Mouse (Mus musculus) layer of hippocampus, postnatal 10 days (tissue): ENCODE data around the gene Per1. TPM values are rescaled to one million over a fixed set of nuclear protein-coding genes. Genes with fewer than 3 reads are reported as not detected.

Experiments
- DNase-seq, 2 experiments: peaks; one replicate each; pipeline ENCODE4 v3.0.0; 2021; ENCODE audit warnings: low spot score in 2 of 2
- total RNA-seq, 2 experiments: library from RNA; stranded (reverse); gene quantifications; 2 replicates each; pipeline ENCODE4 v1.2.3; 2021

The Per1 gene
- total RNA-seq, 2 experiments from 2014 or later, result 54.4 to 67.2 TPM

DNA sequence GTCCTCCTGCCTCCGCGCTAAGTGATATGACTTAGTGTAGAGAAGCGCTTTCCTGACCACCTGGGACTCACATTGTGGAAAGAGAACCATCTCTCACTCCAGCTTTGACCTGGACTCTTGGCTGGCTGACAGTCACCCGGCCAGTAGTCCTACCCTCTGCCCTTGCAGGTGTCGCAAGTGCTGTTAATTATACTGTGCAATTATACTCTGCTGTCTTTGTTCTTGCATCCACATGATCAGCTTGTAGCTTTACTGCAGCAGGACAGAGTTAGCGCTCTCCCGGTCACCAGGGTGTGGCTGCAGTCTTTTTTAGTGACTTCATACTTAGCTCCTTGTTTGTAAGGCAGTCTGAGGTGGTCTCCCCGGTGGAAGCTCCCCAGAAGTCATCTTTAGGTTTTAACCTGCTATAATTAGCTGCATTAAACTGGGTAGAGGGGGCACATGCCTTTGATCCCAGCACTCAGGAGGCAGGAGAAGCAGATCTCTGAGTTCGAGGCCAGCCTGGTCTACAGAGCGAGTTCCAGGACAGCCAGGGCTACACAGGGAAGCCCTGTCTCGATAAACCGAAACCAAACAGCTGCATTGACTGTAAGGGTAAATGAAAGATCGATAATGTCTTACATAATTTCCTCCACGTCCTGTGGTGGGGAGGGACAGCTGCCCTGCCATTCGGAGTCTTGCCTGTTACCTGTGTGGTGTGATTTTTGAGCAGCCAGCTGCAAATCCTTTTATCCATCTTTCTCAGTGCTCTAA lies 14.7 kb upstream of the Per1 start:
- DNase-seq, result no peak

DNA sequence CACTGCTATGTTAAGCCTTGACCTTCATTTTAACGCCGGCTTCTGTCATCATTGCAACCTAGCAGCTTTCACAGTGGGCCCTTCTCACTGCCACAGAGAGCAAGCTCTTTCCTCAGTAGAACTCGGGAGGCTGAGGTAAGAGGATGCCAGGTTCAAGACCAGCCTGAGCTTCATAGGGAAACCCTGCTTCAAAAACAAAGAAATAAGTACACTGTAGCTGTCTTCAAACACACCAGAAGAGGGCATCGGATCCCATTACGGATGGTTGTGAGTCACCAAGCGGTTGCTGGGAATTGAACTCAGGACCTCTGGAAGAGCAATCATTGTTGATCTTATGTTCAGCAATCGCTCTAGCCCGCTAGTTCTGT lies 14.2 kb upstream of the Per1 start:
- DNase-seq, result no peak

DNA sequence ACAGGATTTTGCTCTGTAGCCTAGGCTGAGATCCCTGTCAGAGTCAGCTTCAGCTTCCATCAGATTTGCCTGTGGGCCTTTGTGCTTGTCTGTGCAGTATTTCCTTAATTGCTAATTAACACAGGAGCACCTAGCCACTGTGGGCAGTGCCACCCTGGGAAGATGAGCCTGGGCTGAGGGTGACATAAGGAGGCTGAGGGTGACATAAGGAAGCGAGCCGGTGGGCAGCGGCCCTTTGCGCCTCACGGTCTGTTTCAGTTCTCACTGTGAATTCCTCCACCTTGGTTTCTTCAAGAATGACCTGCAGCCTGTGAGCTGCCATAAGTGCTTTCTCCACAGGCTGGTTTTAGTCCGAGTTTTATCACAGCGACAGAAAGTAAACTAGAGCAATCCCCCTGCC lies 13.4 kb upstream of the Per1 start:
- no peak for DNase-seq

DNA sequence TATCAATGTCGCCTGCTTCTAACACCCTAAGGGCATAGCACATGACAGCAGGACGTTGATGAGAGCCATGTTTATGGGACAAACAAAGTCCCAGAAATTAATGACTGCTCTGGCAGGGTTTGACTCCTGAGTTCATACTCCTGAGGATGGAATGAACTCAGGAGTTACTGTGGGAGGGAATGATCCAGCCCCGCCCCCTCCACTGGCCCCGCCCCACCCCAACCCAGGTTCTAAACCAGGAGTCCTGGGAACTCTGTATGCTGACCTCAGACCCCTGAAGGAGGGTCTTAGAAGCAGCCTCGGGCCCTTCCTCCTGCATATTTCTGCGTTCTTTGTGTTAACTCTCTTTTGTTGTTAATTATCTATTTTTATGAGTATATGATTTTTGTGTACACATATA lies 9.4 kb upstream of the Per1 start:
- DNase-seq, result no peak

DNA sequence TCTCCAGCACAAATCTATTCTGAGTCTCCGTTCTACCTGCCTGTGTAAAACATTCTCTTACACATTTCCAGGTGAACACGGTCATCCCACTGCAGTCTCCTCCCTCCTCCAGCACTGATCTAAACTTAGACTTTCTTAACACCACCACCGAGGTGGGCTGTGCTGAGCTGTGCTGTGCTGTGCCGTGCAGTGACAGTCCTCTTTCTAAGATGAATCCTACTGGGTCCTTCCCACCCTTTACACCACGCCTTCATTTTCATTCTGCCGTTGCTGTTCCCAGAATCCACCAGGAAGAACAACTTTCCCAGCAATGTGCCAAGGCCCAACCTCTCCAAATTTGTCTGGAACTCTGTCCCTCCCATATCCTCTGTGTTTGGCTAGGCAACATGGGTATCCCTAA lies 8.6 kb upstream of the Per1 start:
- peak in 1 of 2 experiments; percentile 6 for DNase-seq

DNA sequence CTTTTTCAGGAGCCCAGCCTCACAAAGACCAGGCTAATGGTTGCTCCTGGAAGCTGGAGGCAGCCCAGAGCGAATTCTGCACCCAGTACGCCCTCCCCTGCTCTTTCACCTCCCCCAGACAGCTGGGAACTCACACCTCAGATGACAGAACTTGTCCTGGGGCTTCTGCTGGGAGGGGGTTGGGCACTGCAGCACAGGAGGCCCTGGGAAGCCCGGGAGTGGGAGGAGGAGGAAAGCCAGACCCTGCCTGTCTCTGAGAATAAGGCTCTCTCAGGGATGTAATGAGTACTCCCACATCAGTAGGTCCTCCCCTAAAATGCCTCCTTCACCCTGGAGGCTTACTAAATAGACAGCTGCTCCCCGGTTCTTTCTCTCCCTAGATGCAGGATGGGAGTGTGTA lies 7.9 kb upstream of the Per1 start:
- peak in 1 of 2 experiments; percentile 14 for DNase-seq

DNA sequence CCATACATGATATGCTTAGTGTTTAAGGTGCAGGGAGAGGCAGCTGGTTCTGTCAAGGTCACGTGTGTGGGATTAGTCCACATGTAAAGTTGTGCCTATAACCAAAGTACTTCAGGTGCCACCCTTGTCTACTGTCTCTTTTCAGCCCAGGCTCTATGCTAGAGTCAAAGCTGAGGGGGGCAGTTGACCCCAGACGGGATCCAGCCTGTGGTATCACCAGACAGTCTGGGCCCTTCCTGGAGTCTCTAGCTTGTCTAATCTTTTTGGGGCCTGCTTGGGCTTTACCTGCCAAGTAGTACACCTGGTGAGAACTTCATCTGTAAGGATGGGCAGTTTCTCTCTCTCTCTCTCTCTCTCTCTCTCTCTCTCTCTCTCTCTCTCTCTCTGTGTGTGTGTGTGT lies 7.4 kb upstream of the Per1 start:
- DNase-seq, result peak in 1 of 2 experiments; percentile 10

DNA sequence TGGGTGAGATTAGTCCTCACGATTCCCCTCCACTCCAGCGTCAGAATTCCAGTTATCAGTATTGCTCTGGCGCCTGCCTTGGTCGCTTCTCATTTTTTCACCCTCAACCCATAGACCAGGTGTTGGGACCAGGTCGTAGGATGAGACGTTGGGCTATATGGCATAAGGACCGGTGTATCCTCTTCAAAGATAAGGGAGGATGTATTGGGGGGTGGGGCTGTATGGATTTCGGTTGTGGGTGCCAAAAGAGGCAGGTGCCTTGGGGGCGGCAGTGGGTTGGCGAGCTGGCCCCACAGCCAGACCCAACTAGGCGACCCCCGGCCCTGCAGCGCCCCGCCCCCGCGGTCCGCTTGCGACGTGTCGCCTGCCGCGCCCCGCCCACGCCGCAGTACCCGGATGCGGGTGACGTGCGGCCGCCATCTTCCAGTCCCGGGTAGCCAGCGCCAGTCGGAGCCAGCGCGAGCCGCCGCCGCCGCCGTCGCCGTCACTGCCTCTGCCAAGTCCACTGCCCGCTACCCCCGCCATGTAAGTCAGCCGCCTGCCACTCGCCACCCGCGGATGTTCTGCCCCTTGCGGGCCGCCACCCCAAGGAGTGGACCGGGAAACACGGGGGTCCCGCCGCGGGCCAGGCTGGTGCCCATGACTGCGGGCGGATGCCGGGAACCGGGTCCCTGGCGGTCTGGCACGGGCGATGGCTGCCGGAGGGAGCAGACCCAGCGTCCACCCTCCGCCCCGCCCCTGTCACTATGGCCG lies 6.7 kb upstream of the Per1 start, which contains the start of gene Vamp2:
Gene Vamp2, plus strand, starts transcription at position 388 of the 753 bp plus-strand sequence.
- peak; percentile 94 to 96 for DNase-seq

DNA sequence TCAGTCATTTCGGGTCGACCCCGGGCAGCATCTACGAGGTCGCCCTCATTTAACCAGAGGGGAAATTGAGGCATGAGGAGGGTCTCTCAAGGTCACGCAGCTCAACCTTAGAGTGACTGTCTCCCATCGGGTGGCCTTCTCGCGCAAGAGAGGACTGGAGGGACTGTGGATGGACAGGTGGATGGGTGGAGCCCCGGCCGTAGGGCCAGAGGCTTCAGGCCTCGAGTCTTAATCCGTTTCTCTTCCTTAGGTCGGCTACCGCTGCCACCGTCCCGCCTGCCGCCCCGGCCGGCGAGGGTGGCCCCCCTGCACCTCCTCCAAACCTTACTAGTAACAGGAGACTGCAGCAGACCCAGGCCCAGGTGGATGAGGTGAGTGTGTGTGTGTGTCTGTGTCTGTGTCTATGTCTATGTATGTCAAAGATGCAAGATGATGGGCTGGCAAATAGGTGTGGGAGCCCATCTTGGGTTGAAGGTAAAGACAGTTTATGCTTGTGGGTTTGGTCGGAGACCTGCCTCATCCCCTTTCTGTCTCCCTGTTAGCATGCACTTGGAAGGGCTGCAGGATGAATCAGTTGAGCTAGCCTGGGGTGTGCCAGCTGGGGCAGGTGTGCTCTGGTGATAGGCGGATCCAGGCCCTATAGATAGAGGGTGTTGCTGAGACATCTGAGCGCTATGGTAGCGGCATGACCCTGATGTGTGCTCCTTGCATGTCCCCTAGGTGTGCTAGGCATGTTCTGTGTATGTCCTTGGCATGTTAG lies 6.0 kb upstream of the Per1 start:
- DNase-seq, result peak in 1 of 2 experiments; percentile 41

DNA sequence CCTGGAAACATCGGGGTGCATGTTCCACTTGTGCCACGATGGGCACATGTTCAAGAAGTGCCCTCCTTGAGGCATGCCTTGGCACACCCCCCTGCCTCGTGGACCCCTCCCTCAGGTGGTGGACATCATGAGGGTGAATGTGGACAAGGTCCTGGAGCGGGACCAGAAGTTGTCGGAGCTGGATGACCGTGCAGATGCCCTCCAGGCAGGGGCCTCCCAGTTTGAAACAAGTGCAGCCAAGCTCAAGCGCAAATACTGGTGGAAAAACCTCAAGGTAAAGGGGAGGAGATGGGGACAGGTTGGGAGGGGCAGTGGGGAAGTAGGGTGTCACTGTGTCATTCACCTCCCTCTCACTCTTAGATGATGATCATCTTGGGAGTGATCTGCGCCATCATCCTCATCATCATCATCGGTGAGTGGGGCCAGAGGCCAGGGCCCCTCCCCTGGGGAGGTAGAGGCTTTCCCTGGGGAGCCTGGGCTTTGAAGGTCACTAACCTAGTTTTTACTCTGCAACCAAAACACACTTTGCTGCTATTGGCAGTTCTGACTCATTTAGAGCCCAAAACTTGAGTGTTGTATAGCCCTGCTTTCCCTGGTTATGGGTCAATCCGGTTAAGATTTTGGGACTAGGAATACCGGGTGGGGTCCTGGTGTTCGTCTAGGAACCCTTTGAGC lies 5.3 kb upstream of the Per1 start:
- DNase-seq, result peak; percentile 12 to 31

DNA sequence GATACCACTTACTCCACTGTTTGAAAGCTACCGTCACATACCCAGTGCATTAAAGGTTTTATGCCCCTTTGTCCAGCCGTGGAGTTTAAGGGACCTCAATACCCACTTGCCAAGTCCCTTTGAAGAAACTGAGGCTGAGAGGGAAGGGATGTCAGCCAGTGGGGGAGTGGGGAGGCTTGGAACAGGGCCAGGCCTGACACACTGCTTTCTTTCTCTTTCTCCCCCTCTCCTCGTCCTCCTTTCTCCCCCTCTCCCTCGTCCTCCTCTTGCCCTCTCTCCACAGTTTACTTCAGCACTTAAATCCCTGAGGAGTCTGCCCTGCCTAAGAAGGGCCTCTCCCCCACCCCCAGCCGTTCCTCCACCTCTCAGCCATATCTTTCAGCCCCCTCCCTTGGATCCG lies 4.7 kb upstream of the Per1 start:
- peak in 1 of 2 experiments; percentile 39 for DNase-seq

DNA sequence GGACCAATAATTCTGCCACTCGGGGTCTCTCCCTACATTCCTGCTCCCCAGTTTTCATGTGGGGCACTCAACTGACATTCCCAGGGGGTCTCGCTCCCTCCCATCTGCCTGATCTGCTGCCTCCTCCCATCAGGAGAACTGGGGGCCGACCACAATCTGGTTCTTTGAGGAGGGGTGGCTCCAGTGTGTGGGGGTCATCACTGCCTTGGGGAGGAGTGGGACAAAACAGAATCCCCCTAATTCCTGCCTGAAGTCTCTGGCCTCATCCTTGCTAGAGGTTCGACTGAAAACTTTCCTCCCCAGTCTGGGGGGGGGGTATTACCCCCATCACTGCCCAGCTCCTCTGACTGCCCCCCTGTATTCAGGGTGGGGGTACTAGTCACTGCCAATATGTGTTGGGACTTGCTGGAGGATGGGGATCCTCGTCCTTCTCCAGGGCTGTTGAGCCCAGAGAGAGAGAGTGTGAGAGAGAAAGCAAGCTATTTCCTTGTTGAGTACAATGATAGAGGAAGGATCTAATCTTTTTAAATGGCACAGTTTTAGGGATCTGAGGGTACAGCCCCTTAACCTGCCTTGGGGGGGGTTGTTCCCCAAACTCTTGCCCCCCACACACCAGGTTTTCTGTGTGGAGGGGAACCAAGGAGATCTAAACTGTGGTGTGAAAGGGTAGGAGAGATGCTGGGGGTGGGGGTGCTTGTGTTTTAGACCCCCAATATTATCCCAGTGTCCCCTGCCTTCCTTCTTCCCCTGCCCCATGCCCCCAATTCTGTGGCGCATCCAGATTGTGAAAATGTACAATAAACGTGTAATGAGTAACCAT lies 3.2 kb upstream of the Per1 start:
- DNase-seq, result no peak

DNA sequence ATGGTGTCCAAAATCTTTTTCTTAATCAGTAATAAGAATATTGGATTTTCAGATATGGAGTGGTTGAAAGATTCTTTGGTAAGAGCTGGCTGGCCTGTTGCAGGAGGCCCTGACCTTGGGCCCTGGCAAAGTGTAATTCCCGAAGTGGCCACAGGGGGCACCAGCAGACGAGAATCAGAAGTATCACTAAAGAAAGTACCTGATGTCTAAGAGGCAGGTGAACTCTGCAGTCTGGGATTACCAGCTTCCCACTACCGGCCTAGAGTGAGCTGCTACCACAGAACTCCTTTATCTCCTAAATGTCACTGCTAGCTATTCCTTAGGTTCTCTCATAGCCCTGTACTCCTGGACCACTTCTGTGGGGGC lies 2.6 kb upstream of the Per1 start:
- DNase-seq, result peak; percentile 86 to 87

DNA sequence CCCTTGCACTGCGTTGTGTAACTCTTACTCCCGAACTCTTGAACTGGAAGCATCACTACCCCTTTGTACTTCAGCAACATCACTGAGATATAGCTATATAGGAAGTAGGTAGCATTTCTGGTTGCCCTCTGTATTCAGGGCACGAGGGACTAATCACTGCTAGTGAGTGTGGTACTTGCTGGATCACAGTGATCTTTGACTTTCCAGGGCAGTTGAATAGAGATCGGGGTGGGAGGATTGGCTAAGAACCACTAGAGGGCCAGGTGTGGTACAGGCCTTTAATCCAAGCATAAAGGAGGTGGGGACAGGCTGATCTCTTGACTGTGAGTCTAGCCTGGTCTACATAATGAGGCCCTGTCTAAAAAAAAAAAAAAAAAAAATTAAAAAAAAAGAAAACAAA lies 2.1 kb upstream of the Per1 start:
- DNase-seq, result no peak

DNA sequence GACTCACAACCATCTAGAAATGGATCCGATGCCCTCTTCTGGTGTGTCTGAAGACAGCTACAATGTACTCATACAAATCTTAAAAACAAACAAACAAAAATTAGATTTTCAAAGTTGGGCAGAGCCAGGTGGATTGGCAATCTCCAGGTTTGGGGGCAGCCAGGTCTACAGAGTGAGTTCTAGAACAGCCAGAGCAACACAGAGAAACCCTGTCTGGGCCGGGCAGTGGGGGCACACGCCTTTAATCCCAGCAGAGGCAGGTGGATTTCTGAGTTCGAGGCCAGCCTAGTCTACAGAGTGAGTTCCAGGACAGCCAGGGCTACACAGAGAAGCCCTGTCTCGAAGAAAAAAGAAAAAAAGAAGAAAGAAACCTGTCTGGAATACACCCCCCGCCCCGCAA lies 1.2 kb upstream of the Per1 start:
- peak; percentile 10 to 22 for DNase-seq

DNA sequence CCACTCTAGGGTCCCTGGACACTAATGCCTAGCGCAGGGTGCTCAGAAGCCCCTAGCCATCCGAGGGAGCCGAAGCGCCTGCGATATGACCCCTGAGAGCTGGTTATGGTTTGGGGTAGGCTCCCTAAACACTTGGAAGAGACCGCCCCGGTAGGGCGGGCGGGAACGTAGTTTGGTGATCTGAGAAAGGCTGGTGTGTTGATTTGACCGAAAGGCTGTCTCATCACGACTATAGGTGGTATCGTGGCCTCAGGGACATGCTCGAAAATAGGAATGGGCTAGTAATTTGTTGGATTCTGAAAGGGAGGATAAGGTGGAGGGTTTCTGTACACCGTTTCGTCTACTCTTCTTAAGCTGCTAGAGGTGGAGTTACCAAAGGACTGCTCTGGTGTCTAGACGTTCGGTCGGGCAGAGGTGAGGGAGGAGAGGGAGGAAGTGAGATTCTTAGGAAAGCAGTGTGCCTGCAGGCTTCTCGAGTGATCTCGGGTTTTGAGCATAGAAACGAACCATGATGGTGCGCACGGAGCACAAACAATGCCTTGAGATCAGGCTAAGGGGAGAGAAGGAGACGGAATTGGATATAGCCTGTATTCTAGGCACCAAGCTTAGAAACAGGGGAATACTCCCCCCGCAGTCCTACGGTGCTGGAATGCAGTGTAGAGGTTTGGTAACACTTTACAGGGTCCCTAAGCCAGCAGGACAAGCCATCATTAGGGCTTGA lies 654 bp downstream of the Per1 start:
- DNase-seq, result peak; percentile 35 to 39

DNA sequence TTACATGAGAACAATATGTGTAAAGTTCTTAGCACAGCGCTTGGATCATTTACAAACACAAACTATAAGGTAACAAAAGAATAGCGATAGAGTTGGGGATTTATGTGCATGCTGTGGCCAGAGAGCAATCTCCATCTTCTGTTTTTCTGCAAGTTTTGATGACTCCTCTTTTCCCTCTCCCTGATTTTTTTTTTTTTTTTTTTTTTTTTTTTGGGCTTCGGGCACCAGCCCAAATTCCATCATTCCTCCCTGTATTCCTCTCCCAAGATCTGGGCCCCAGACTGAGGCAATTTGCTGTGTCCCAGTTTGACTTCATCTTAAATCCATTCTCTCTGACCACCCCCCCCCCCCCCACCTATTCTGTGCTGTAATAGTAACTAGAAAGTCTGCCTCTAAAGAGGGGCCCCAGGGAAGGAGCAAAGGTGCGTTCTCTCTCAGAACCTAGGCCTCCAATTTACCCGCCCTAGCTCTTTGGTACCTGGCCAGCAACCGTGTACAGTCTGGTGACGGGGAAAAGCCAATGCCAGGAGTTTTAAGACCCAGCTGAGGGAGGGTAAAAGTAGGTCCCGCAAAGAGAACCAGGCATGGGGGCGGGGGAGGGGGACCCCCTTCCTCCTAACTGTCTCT lies 1.5 kb downstream of the Per1 start:
- DNase-seq, result no peak

DNA sequence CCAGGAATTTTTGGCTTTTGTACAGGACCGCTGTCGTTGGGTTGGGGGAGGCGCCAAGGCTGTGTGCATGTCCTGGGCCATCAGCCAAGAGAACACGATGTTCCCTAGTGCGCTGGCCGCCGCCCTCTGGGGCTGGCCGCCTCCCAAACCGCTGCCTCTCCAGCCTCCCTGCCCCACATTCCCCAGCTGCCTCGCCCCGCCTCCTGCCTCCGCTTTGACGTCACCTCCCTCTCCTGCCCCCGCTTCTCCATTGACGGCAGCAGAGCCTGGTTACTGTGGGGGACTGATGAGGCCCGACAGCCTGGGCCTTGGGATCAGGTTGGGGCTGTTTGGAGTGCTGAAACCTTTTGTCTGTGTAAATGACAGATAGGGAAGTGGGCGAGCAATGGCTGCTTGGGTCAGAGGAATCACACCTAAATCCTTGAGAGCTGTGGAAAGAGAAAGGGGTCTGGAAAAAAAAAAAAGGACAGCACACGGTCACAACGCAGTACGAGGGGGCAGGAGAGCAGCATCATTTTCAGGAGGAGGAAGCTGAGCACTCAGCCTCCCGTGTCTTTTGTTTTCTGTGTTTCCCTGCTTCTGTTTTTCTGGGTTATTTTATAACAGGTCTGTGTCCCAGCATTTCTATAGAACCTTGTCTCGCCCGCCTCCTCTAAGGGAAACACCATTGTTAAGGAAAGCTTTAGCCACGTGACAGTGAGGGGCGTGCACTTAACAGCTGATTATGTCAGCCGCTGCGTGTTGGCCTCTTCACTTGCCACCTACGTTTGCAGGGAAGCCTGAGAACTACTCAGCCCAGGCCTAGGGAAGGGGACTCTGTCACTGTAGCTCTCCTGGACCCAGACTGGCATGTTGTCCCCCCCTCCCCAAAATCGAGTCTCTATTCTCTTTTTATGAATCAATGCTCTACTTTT lies 2.2 kb downstream of the Per1 start:
- DNase-seq, result peak; percentile 97 to 98
